Mouse (Mus musculus): ENCODE data around the gene Ercc4. TPM values are rescaled to one million over a fixed set of nuclear protein-coding genes. Genes with fewer than 3 reads are reported as not detected.

Gene Ercc4
- polyA plus RNA-seq, 1 experiment from 2014 or later, result 20.3 TPM

DNA sequence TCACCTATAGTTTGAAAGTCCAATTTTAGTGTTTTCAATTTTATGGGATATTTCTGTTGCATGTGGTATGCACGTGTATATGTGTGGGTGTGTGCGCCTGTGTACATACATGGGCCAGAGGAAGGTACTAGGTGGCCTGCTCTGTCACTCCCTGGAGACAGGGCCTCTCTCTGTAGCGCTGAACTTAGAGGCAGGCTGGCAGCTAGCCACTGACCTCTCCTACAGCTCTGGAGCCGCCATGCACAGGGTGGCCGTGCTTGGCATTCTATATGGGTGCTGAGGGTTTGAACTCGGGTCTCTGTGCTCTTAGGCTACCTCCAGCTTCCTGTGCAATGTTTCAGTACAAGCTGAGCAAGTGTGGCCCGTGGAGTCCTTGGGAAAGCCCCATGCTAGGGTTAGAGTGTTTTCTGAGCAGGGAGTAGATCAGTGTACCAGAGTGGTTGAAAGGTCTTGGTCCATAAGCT, 8.5 kb downstream of the Ercc4 start:
- in situ Hi-C loops (cut with MboI; ENCODE audit: low pct_unique_long_range_greater_than_20kb), result loop anchor here (10.0 kb wide), 2 partner anchors 507 to 617 kb away; partner anchors contain the start of gene Pla2g10
- ChIA-PET CTCF (interaction anchor here (0.8 to 2.2 kb wide), 3 partner anchors 30 to 312 kb away, joined by 3 to 7 read pairs (median 3); no protein-coding TSS in a partner anchor), POLR2A (no interaction called here)
- H3K27me3 ChIP-seq, result no peaks in the 10 kb centered on the region
- DNase-seq (ENCODE audit: low read depth, low spot score) (no peak), ATAC-seq (no peak)
- TF ChIP-seq CTCF (IDR thresholded peaks at IDR 0.05), result no peak

DNA sequence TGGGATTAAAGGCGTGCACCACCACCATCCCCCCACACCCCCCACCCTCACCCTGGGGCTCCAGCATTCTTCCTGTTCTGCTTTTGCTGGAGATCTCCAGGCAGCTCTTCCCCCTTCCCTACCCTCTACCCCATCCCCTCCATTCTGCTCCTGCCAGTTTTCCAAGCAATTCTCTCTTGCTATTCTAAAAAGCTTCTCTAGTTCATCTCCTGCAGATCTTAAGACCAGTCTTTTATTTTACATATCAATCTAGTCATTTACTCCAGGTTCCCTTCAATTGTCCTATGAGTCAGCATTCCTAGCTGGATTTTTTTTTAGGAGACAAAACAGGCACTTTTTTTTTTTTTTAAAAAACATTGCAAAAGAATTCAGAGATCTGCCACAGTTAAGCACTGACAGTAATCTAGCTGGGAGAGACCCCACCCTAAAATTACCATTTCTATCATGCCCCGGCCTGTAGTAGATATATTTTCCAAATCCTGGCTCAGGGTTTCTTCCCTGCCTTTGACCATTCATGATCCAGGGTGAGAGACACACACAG, 9.3 kb downstream of the Ercc4 start:
- CTCF ChIA-PET, result interaction anchor here (0.8 to 2.2 kb wide), 4 partner anchors 29 to 321 kb away, joined by 3 to 7 read pairs (median 3); no protein-coding TSS in a partner anchor
- in situ Hi-C loops (cut with MboI; ENCODE audit: low pct_unique_long_range_greater_than_20kb), result loop anchor here (10.0 kb wide), 2 partner anchors 506 to 616 kb away; partner anchors contain the start of gene Pla2g10
- ATAC-seq (no peak), DNase-seq (ENCODE audit: low read depth, low spot score) (no peak)
- no peak for TF ChIP-seq CTCF (IDR thresholded peaks at IDR 0.05)
- POLR2A ChIA-PET, result interaction anchor here (0.8 kb wide), 1 partner anchor 39 kb away, joined by 4 read pairs; no protein-coding TSS in a partner anchor
- H3K27me3 ChIP-seq, result no peaks in the 10 kb centered on the region

DNA sequence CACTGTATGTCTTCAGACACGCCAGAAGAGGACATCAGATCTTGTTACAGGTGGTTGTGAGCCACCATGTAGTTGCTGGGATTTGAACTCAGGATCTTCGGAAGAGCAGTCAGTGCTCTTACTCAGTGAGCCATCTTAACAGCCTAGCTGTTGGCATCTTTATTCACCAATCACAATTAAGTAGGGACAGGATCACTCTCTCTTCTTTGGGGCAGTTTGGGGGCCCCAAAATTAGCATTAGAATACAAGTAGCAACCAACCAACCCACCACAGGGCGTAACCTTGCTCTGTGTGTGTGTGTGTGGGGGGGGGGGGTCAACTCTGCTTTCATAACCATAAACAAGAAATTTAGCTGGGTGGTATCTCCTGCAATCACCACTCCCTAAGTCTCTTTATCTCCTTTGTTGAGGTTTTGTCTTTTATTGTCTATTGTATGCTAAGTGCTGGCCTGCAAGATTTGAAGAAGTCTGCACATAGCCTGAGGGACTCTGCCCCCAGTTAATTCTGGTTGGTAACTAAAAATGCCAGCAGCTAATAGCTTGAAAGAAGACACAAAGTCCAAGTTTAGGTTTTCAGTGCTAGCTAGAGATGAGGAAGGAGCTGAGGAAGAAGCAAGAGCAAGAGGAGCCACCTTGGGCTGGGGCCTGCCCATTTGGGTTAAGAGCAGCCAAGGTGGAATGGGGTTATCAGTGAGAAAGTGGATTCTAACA, 10.3 kb downstream of the Ercc4 start:
- ChIA-PET POLR2A (interaction anchor here (0.5 to 0.8 kb wide), 2 partner anchors 38 to 232 kb away, joined by 3 to 4 read pairs; no protein-coding TSS in a partner anchor), CTCF (interaction anchor here (1.1 to 3.2 kb wide), 3 partner anchors 10 to 320 kb away, joined by 3 to 15 read pairs (median 7); no protein-coding TSS in a partner anchor)
- no peaks in the 10 kb centered on the region for H3K27me3 ChIP-seq
- no peak for ATAC-seq
- in situ Hi-C loops (cut with MboI; ENCODE audit: low pct_unique_long_range_greater_than_20kb), result loop anchor here (10.0 kb wide), 2 partner anchors 505 to 615 kb away; partner anchors contain the start of gene Pla2g10
- DNase-seq (ENCODE audit: low read depth, low spot score), result no peak
- TF ChIP-seq CTCF (IDR thresholded peaks at IDR 0.05), result no peak

DNA sequence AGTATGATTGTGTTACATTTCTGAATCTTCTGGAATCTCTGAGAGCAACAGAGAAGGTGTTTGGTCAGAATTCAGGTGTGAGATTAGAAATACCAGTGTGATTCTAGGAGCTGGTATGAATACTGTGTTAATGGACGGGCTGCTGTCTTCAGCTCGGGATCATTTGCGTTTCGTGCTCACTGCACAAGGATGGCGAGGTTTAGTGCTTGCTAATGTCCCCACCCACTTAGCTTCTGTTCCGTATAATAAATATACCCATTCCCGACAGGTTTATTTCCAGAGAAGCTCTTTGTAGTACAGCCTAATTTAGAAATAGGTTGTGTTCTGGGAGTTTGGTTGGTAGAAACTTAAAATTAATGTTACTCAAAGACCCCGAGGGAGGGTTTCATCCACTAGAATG, 15.9 kb downstream of the Ercc4 start:
- ChIA-PET CTCF (interaction anchor here (0.9 kb wide), 1 partner anchor 13 kb away, joined by 3 read pairs; no protein-coding TSS in a partner anchor), POLR2A (no interaction called here)
- no peak for TF ChIP-seq CTCF (IDR thresholded peaks at IDR 0.05)
- no peaks in the 10 kb centered on the region for H3K27me3 ChIP-seq
- no peak for ATAC-seq
- DNase-seq (ENCODE audit: low read depth, low spot score), result no peak
- in situ Hi-C loops (cut with MboI; ENCODE audit: low pct_unique_long_range_greater_than_20kb), result no loop called here

DNA sequence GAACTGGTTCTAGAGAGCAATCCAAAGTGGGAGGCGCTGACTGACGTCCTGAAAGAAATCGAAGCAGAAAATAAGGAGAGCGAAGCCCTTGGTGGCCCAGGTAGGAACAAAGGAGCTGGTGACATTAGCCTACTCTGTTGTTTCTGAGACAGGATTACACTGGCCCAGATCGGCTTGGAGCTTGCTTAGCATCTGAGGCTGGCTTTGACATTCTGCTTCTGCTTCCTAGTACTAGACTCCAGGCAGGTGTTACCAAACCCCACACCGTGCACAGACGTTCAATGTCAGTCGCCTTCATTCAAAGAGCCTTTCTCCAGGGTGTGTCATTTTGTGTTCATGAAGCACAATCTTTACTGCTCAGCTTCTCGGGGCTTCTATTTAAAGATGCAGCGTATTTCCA, 18.1 kb downstream of the Ercc4 start:
- CTCF ChIA-PET, result interaction anchor here (0.9 to 2.6 kb wide), 2 partner anchors 31 to 314 kb away, joined by 3 to 7 read pairs; no protein-coding TSS in a partner anchor
- POLR2A ChIA-PET, result interaction anchor here (0.7 kb wide), 1 partner anchor 1775 kb away, joined by 3 read pairs; no protein-coding TSS in a partner anchor
- TF ChIP-seq CTCF (IDR thresholded peaks at IDR 0.05), result no peak
- H3K27me3 ChIP-seq, result no peaks in the 10 kb centered on the region
- DNase-seq (ENCODE audit: low read depth, low spot score) (no peak), ATAC-seq (no peak)
- in situ Hi-C loops (cut with MboI; ENCODE audit: low pct_unique_long_range_greater_than_20kb), result no loop called here

DNA sequence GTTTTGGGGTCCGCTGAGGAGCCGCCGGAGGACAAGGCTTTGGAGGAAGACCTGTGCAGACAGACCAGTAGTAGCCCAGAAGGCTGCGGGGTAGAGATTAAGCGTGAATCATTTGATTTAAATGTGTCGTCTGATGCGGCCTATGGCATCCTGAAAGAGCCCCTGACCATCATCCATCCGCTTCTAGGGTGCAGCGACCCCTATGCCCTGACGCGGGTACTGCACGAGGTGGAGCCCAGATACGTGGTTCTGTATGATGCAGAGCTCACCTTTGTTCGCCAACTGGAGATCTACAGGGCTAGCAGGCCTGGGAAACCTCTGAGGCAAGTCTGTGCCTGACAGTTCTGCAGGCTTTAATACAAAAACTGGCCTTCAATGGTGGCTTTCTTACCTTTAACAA, 20.9 kb downstream of the Ercc4 start:
- DNase-seq (ENCODE audit: low read depth, low spot score), result no peak
- ChIA-PET CTCF (interaction anchor here (1.0 to 2.7 kb wide), 6 partner anchors 9 to 209 kb away, joined by 3 to 15 read pairs (median 6); no protein-coding TSS in a partner anchor), POLR2A (no interaction called here)
- ATAC-seq, result no peak
- H3K27me3 ChIP-seq, result no peaks in the 10 kb centered on the region
- in situ Hi-C loops (cut with MboI; ENCODE audit: low pct_unique_long_range_greater_than_20kb), result no loop called here
- peak; percentile 85 for TF ChIP-seq CTCF (IDR thresholded peaks at IDR 0.05)

DNA sequence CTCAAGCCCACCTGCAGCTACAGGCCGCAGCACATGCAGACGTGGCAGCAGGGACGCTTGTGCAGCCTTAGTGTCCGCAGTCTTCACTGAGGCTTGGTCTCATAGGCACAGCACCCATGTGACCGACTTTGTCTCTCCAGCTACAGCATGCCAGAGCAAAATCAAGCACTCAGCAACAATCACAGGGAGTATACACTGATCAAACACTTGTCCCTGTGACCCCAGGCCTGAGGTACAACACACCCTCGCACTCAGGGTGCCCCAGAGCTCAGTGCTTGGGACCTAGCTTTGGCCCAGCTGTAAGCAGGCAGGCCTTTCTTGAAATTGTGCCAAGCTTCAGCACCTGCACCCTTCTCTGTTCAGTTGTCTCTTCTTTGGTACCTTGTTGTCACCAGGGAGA, 31.7 kb downstream of the Ercc4 start:
- no peak for TF ChIP-seq CTCF (IDR thresholded peaks at IDR 0.05)
- ATAC-seq (no peak), DNase-seq (ENCODE audit: low read depth, low spot score) (no peak)
- ChIA-PET CTCF (interaction anchor here (3.1 kb wide), 1 partner anchor 11 kb away, joined by 14 read pairs; no protein-coding TSS in a partner anchor), POLR2A (no interaction called here)
- H3K27me3 ChIP-seq, result no peaks in the 10 kb centered on the region
- in situ Hi-C loops (cut with MboI; ENCODE audit: low pct_unique_long_range_greater_than_20kb), result no loop called here

DNA sequence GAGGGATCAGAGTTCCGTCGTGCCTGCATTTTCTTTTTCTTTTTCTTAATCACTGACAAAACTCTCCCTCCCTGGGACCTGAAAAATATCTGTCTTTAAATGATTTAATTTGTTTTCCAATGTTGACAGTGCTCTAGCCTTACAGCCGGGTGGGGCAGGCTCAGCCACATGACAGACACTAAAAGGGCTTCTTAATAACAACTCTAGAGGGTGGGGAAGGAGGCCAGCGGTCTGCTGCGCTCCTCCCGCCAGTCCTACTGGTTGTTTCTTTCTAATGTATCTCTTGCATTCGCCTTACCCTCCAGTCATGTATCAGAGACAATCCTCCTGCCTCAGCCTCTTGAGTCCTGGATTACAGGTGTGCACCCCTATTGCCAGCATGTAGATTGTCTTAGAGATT, 34.4 kb downstream of the Ercc4 start:
- CTCF ChIA-PET, result interaction anchor here (1.1 to 1.3 kb wide), 2 partner anchors 15 to 114 kb away, joined by 3 to 4 read pairs; no protein-coding TSS in a partner anchor
- ATAC-seq (no peak), DNase-seq (ENCODE audit: low read depth, low spot score) (no peak)
- H3K27me3 ChIP-seq, result no peaks in the 10 kb centered on the region
- POLR2A ChIA-PET, result no interaction called here
- TF ChIP-seq CTCF (IDR thresholded peaks at IDR 0.05), result no peak
- in situ Hi-C loops (cut with MboI; ENCODE audit: low pct_unique_long_range_greater_than_20kb), result no loop called here

DNA sequence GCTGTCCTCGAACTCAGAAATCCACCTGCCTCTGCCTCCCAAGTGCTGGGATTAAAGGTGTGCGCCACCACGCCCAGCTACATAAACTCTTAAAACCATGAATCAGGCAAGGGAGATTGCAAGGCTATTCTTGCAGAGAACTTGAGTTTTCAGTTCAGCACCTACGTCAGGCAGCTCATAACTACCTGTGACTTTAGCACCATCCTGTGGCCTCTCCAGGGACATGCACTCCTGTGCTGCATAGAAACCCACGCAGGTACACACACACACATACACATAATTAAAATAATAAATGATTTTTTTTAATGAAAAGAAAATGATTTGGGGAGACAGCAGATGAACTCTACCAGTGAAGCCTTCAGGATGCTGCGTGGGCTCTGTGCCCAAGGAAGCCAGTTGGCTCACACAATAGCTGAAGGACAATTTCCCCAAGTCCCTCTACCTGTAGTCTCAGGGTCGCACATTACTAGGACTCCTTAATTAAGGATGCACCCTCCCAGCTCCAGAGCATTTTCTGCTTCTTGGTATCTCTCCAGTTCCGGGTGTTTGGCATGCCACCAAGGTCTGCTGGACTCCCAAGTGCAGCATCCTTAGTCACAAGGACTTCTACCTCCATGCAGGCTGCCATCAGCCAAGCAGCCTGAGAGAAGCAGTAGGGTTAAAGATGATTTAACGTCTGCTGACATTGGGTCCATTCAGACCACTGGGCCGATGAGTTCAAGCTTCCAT, 35.4 kb downstream of the Ercc4 start:
- ATAC-seq, result no peak
- ChIA-PET POLR2A (interaction anchor here (1.5 kb wide), 1 partner anchor 13 kb away, joined by 3 read pairs; no protein-coding TSS in a partner anchor), CTCF (interaction anchor here (1.0 to 1.3 kb wide), 3 partner anchors 13 to 115 kb away, joined by 3 to 4 read pairs (median 3); no protein-coding TSS in a partner anchor)
- TF ChIP-seq CTCF (IDR thresholded peaks at IDR 0.05), result no peak
- H3K27me3 ChIP-seq, result no peaks in the 10 kb centered on the region
- in situ Hi-C loops (cut with MboI; ENCODE audit: low pct_unique_long_range_greater_than_20kb), result no loop called here
- DNase-seq (ENCODE audit: low read depth, low spot score), result no peak

DNA sequence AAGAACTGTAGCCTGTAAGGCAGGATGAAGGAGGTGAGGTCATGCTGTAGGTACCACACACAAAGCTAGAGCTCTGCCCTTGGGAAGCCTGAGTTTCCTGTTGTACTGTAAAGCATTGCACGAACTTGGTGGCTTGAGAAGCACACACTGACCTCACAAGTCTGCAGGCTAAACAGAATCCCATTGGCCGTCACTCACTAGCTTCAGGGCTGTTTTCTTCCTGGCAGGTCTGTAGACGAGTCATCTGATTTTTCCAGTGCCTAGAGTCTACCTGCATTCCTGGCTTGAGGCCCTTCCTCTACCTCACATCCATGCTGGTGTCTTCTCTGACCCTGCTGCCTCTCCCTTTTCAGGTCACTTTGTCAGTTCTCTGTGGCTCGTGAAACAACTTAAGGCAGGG, 36.7 kb downstream of the Ercc4 start:
- in situ Hi-C loops (cut with MboI; ENCODE audit: low pct_unique_long_range_greater_than_20kb), result no loop called here
- CTCF ChIA-PET, result interaction anchor here (1.8 kb wide), 1 partner anchor 17 kb away, joined by 4 read pairs; no protein-coding TSS in a partner anchor
- DNase-seq (ENCODE audit: low read depth, low spot score), result no peak
- POLR2A ChIA-PET, result interaction anchor here (1.5 kb wide), 1 partner anchor 15 kb away, joined by 3 read pairs; no protein-coding TSS in a partner anchor
- TF ChIP-seq CTCF (IDR thresholded peaks at IDR 0.05), result no peak
- ATAC-seq, result no peak
- no peaks in the 10 kb centered on the region for H3K27me3 ChIP-seq

Data from Patski (cell line).